Mouse (Mus musculus): ENCODE results near the gene Notch2.

DNA sequence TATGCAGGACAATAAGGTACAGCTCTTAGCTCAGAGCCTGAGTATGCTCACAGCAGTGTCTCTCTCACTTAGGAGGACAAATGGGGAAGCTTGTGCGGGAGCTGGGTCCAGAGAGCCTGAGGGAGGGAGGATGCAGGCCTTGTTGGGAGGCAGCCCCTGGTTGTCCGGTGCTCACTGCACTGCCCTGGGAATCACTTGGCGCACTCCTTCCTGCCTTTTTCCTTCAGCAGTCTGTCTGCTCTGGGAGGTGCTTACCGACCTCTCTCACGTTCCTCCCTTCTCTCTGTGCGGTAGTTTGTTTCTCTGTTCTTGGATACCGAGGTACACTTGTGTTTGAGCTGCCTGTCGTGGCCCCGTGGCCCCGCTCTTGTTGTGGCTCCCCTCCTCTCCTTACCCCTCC, 131.9 kb downstream of the Notch2 start:
- TF ChIP-seq CTCF (conservative IDR thresholded peaks at IDR 0.05; ENCODE audit: insufficient read depth, insufficient read length, low read depth, low read length) (no peak), POLR2A (IDR thresholded peaks at IDR 0.05; ENCODE audit: low read depth, low read length) (no peak)

Measured in kidney, adult 2 months (tissue).